Mouse (Mus musculus): Measurements from ENCODE around the gene A630089N07Rik.

DNA sequence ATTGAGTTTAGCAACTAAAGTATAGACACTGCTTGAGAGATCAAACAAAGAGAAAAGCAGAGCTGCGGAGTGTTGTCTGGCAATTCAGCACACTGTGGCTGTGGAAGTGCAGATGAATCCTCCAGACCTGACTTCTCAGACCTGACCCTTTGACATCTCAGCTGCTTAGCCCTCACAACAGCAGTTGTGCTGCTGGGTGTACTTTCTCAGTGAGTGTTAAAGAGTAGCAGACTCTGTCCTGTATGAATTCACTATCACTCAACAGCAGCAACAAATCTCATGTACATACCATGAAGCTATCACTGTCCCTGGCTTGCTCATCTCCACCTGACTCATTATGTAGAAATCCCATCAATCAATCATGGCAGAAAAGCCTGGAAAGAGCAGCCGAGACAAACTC, 126.2 kb downstream of the A630089N07Rik start:
- TF ChIP-seq CTCF (IDR thresholded peaks at IDR 0.05; ENCODE audit: low read depth): no peak
- no peak for TF ChIP-seq EP300 (IDR thresholded peaks at IDR 0.05; ENCODE audit: low read depth)
